Mouse (Mus musculus): ENCODE data around the gene Pfkfb3. TPM values are rescaled to one million over a fixed set of nuclear protein-coding genes. Genes with fewer than 3 reads are reported as not detected.
A peak's percentile ranks its signal among the peaks of the same experiment; 100 is the strongest.

Gene Pfkfb3
- 15.9 and 18.6 TPM in 2 replicates for polyA plus RNA-seq (2014; fragmentation: Nextera tagmentation; extraction: Ambion mirVana)

GRCm38 (mm10) chr2:11553471-11554400 lies at the start of gene Pfkfb3:
Pfkfb3 (minus strand) TSS chr2:11554077.
- Histone ChIP-seq H3K36me3 (ENCODE audit: control insufficient read depth, insufficient read depth, low read length) (no peaks in the 10 kb centered on the region), H3K9ac (ENCODE audit: low read length) (peak within 1 kb of the TSS; percentile 52), H3K9me3 (ENCODE audit: control insufficient read depth, low read length) (no peaks in the 10 kb centered on the region), H3K4me1 (ENCODE audit: control insufficient read depth, insufficient read depth, low read length) (0 out of 2 replicates have a peak, but pooled peaks cover 3% of the 10 kb centered on the region), H3K4me3 (ENCODE audit: low read depth, low read length) (peak within 1 kb of the TSS; percentile 50), H3K4me2 (ENCODE audit: low read depth) (peak within 1 kb of the TSS; percentile 98), H3K27ac (ENCODE audit: low read depth, low read length) (no peak within 1 kb of the TSS), H3K27me3 (ENCODE audit: control insufficient read depth, insufficient read depth, low read length) (peaks cover 26% of the 10 kb centered on the region)
- DNase-seq (ENCODE audit: low spot score): peak; percentile 68
- 2% methylated on average over 59 of the region's 67 CpGs for WGBS
- ATAC-seq (ENCODE audit: insufficient read depth, low FRiP score, low TSS enrichment): peak; percentile 67

GRCm38 (mm10) chr2:11602506-11603489 lies 48.9 kb upstream of the Pfkfb3 start:
- H3K36me3 ChIP-seq (ENCODE audit: control insufficient read depth, insufficient read depth, low read length): peaks cover 2% of the 10 kb centered on the region
- peak overlapping the region; percentile 96 for H3K4me3 ChIP-seq (ENCODE audit: low read depth, low read length)
- no peaks in the 10 kb centered on the region for H3K9me3 ChIP-seq (ENCODE audit: control insufficient read depth, low read length)
- no peak overlapping the region for H3K27ac ChIP-seq (ENCODE audit: low read depth, low read length)
- peak overlapping the region; percentile 59 for H3K4me2 ChIP-seq (ENCODE audit: low read depth)
- no peaks in the 10 kb centered on the region for H3K27me3 ChIP-seq (ENCODE audit: control insufficient read depth, insufficient read depth, low read length)
- peaks cover 5% of the 10 kb centered on the region; the same call in 1 of the 2 replicates for H3K4me1 ChIP-seq (ENCODE audit: control insufficient read depth, insufficient read depth, low read length)
- peak; percentile 98 for ATAC-seq (ENCODE audit: insufficient read depth, low FRiP score, low TSS enrichment)
- WGBS: under 1% methylated on average over 66 of the region's 78 CpGs
- peak overlapping the region; percentile 99 for H3K9ac ChIP-seq (ENCODE audit: low read length)
- peak; percentile 96 for DNase-seq (ENCODE audit: low spot score)

- ATAC-seq (ENCODE audit: insufficient read depth, low FRiP score, low TSS enrichment) (no peak), DNase-seq (ENCODE audit: low spot score) (no peak)
- no peaks in the 10 kb centered on the region for H3K9me3 ChIP-seq (ENCODE audit: control insufficient read depth, low read length)
- no peaks in the 10 kb centered on the region for H3K27me3 ChIP-seq (ENCODE audit: control insufficient read depth, insufficient read depth, low read length)
- H3K36me3 ChIP-seq (ENCODE audit: control insufficient read depth, insufficient read depth, low read length): peaks cover 3% of the 10 kb centered on the region
- H3K9ac ChIP-seq (ENCODE audit: low read length): no peak overlapping the region
- WGBS: 88% methylated on average over 6 of the region's 6 CpGs
- no peak overlapping the region for H3K27ac ChIP-seq (ENCODE audit: low read depth, low read length)
- peak overlapping the region; percentile 59 for H3K4me2 ChIP-seq (ENCODE audit: low read depth)
- peaks cover 5% of the 10 kb centered on the region; the same call in 1 of the 2 replicates for H3K4me1 ChIP-seq (ENCODE audit: control insufficient read depth, insufficient read depth, low read length)
- H3K4me3 ChIP-seq (ENCODE audit: low read depth, low read length): peak overlapping the region; percentile 96
Measured at GRCm38 (mm10) chr2:11601795-11602194, 47.9 kb upstream of the Pfkfb3 start.

- no peak overlapping the region for H3K27ac ChIP-seq (ENCODE audit: low read depth, low read length)
- DNase-seq (ENCODE audit: low spot score): no peak
- ATAC-seq (ENCODE audit: insufficient read depth, low FRiP score, low TSS enrichment): no peak
- H3K36me3 ChIP-seq (ENCODE audit: control insufficient read depth, insufficient read depth, low read length): peaks cover 19% of the 10 kb centered on the region
- H3K9ac ChIP-seq (ENCODE audit: low read length): no peak overlapping the region
- H3K4me1 ChIP-seq (ENCODE audit: control insufficient read depth, insufficient read depth, low read length): peaks cover 5% of the 10 kb centered on the region; the same call in 1 of the 2 replicates
- no peaks in the 10 kb centered on the region for H3K27me3 ChIP-seq (ENCODE audit: control insufficient read depth, insufficient read depth, low read length)
- no peak overlapping the region for H3K4me3 ChIP-seq (ENCODE audit: low read depth, low read length)
- 95% methylated on average over 7 of the region's 7 CpGs for WGBS
- no peaks in the 10 kb centered on the region for H3K9me3 ChIP-seq (ENCODE audit: control insufficient read depth, low read length)
- H3K4me2 ChIP-seq (ENCODE audit: low read depth): no peak overlapping the region
Measured at GRCm38 (mm10) chr2:11597906-11598305, 44.0 kb upstream of the Pfkfb3 start.

GRCm38 (mm10) chr2:11596690-11597089 lies 42.8 kb upstream of the Pfkfb3 start:
- H3K4me1 ChIP-seq (ENCODE audit: control insufficient read depth, insufficient read depth, low read length): peaks cover 2% of the 10 kb centered on the region; the same call in 1 of the 2 replicates
- H3K4me2 ChIP-seq (ENCODE audit: low read depth): no peak overlapping the region
- no peak for ATAC-seq (ENCODE audit: insufficient read depth, low FRiP score, low TSS enrichment)
- H3K27me3 ChIP-seq (ENCODE audit: control insufficient read depth, insufficient read depth, low read length): no peaks in the 10 kb centered on the region
- H3K4me3 ChIP-seq (ENCODE audit: low read depth, low read length): no peak overlapping the region
- no peak for DNase-seq (ENCODE audit: low spot score)
- no peak overlapping the region for H3K9ac ChIP-seq (ENCODE audit: low read length)
- peaks cover 22% of the 10 kb centered on the region for H3K36me3 ChIP-seq (ENCODE audit: control insufficient read depth, insufficient read depth, low read length)
- WGBS: 87% methylated on average over 2 of the region's 2 CpGs
- no peak overlapping the region for H3K27ac ChIP-seq (ENCODE audit: low read depth, low read length)
- H3K9me3 ChIP-seq (ENCODE audit: control insufficient read depth, low read length): no peaks in the 10 kb centered on the region

GRCm38 (mm10) chr2:11587996-11588395 lies 34.1 kb upstream of the Pfkfb3 start:
- ATAC-seq (ENCODE audit: insufficient read depth, low FRiP score, low TSS enrichment): no peak
- H3K9me3 ChIP-seq (ENCODE audit: control insufficient read depth, low read length): no peaks in the 10 kb centered on the region
- H3K4me2 ChIP-seq (ENCODE audit: low read depth): no peak overlapping the region
- WGBS: 94% methylated on average over 4 of the region's 4 CpGs
- H3K27me3 ChIP-seq (ENCODE audit: control insufficient read depth, insufficient read depth, low read length): no peaks in the 10 kb centered on the region
- no peak for DNase-seq (ENCODE audit: low spot score)
- H3K36me3 ChIP-seq (ENCODE audit: control insufficient read depth, insufficient read depth, low read length): peaks cover 9% of the 10 kb centered on the region
- H3K27ac ChIP-seq (ENCODE audit: low read depth, low read length): no peak overlapping the region
- H3K4me1 ChIP-seq (ENCODE audit: control insufficient read depth, insufficient read depth, low read length): no peaks in the 10 kb centered on the region
- no peak overlapping the region for H3K9ac ChIP-seq (ENCODE audit: low read length)
- H3K4me3 ChIP-seq (ENCODE audit: low read depth, low read length): no peak overlapping the region

- no peak overlapping the region for H3K9ac ChIP-seq (ENCODE audit: low read length)
- no peak for ATAC-seq (ENCODE audit: insufficient read depth, low FRiP score, low TSS enrichment)
- no peak overlapping the region for H3K27ac ChIP-seq (ENCODE audit: low read depth, low read length)
- no peaks in the 10 kb centered on the region; the same call in 1 of the 2 replicates for H3K36me3 ChIP-seq (ENCODE audit: control insufficient read depth, insufficient read depth, low read length)
- H3K4me2 ChIP-seq (ENCODE audit: low read depth): no peak overlapping the region
- no peak for DNase-seq (ENCODE audit: low spot score)
- H3K4me1 ChIP-seq (ENCODE audit: control insufficient read depth, insufficient read depth, low read length): no peaks in the 10 kb centered on the region
- WGBS: 95% methylated on average over 4 of the region's 4 CpGs
- H3K27me3 ChIP-seq (ENCODE audit: control insufficient read depth, insufficient read depth, low read length): no peaks in the 10 kb centered on the region
- no peaks in the 10 kb centered on the region for H3K9me3 ChIP-seq (ENCODE audit: control insufficient read depth, low read length)
- no peak overlapping the region for H3K4me3 ChIP-seq (ENCODE audit: low read depth, low read length)
Measured at GRCm38 (mm10) chr2:11579399-11579798, 25.5 kb upstream of the Pfkfb3 start.

- no peaks in the 10 kb centered on the region; the same call in 1 of the 2 replicates for H3K36me3 ChIP-seq (ENCODE audit: control insufficient read depth, insufficient read depth, low read length)
- H3K27me3 ChIP-seq (ENCODE audit: control insufficient read depth, insufficient read depth, low read length): no peaks in the 10 kb centered on the region
- H3K4me1 ChIP-seq (ENCODE audit: control insufficient read depth, insufficient read depth, low read length): no peaks in the 10 kb centered on the region
- no peak overlapping the region for H3K27ac ChIP-seq (ENCODE audit: low read depth, low read length)
- H3K9me3 ChIP-seq (ENCODE audit: control insufficient read depth, low read length): no peaks in the 10 kb centered on the region
- WGBS: 84% methylated on average over 6 of the region's 6 CpGs
- H3K4me2 ChIP-seq (ENCODE audit: low read depth): no peak overlapping the region
- no peak for ATAC-seq (ENCODE audit: insufficient read depth, low FRiP score, low TSS enrichment)
- DNase-seq (ENCODE audit: low spot score): no peak
- H3K9ac ChIP-seq (ENCODE audit: low read length): no peak overlapping the region
- H3K4me3 ChIP-seq (ENCODE audit: low read depth, low read length): no peak overlapping the region
Measured at GRCm38 (mm10) chr2:11578187-11578586, 24.3 kb upstream of the Pfkfb3 start.
